Mouse (Mus musculus): ENCODE results near the gene Cyp2c23. TPM values are rescaled to one million over a fixed set of nuclear protein-coding genes. Genes with fewer than 3 reads are reported as not detected.

Cyp2c23 gene
- polyA plus RNA-seq, 2 experiments, result 0.05 to 0.12 TPM

GRCm38 (mm10) chr19:44008784-44009183 lies 20.2 kb downstream of the Cyp2c23 start:
- 66% methylated on average over 15 of the region's 15 CpGs for WGBS
- no peak for ATAC-seq (ENCODE audit: low FRiP score, low read depth)
- H3K9ac ChIP-seq (ENCODE audit: low read depth, low read length, severe bottlenecking), result no peak overlapping the region

GRCm38 (mm10) chr19:44007186-44007585 lies 21.8 kb downstream of the Cyp2c23 start:
- DNase-seq (ENCODE audit: low spot score) (no peak), ATAC-seq (ENCODE audit: low FRiP score, low read depth) (no peak)
- no peak overlapping the region for H3K9ac ChIP-seq (ENCODE audit: low read depth, low read length, severe bottlenecking)
- H3K36me3 ChIP-seq (ENCODE audit: control insufficient read depth, insufficient read depth, low read length), result no peaks in the 10 kb centered on the region
- WGBS, result 44% methylated on average over 12 of the region's 12 CpGs
- H3K27me3 ChIP-seq (ENCODE audit: control insufficient read depth, insufficient read depth, low read length), result no peaks in the 10 kb centered on the region
- no peak overlapping the region for H3K4me3 ChIP-seq (replicated peaks; ENCODE audit: low read length)
- H3K4me1 ChIP-seq (ENCODE audit: control insufficient read depth, insufficient read depth, low read length), result no peaks in the 10 kb centered on the region; the same call in 1 of the 2 replicates
- TF ChIP-seq POLR2A (IDR thresholded peaks at IDR 0.05; ENCODE audit: borderline replicate concordance, extremely low read depth, insufficient read depth, insufficient read length), result no peak
- no peak overlapping the region for H3K4me2 ChIP-seq (replicated peaks; ENCODE audit: low read depth, low read length, severe bottlenecking)
- H3K9me3 ChIP-seq (ENCODE audit: control insufficient read depth, low read length), result no peaks in the 10 kb centered on the region
- no peak overlapping the region for H3K27ac ChIP-seq (replicated peaks; ENCODE audit: low read depth, low read length)

More at GRCm38 (mm10) chr19:44008784-44009183, 20.2 kb downstream of the Cyp2c23 start:
- no peak overlapping the region for H3K4me3 ChIP-seq (replicated peaks; ENCODE audit: low read length)
- H3K36me3 ChIP-seq (ENCODE audit: control insufficient read depth, insufficient read depth, low read length), result no peaks in the 10 kb centered on the region
- no peak overlapping the region for H3K4me2 ChIP-seq (replicated peaks; ENCODE audit: low read depth, low read length, severe bottlenecking)
- H3K27ac ChIP-seq (replicated peaks; ENCODE audit: low read depth, low read length), result no peak overlapping the region
- H3K9me3 ChIP-seq (ENCODE audit: control insufficient read depth, low read length), result no peaks in the 10 kb centered on the region
- H3K4me1 ChIP-seq (ENCODE audit: control insufficient read depth, insufficient read depth, low read length), result no peaks in the 10 kb centered on the region; the same call in 1 of the 2 replicates
- H3K27me3 ChIP-seq (ENCODE audit: control insufficient read depth, insufficient read depth, low read length), result no peaks in the 10 kb centered on the region
- no peak for TF ChIP-seq POLR2A (IDR thresholded peaks at IDR 0.05; ENCODE audit: borderline replicate concordance, extremely low read depth, insufficient read depth, insufficient read length)
- DNase-seq (ENCODE audit: low spot score), result no peak

- Histone ChIP-seq H3K4me3 (replicated peaks; ENCODE audit: low read length) (no peak overlapping the region), H3K9me3 (ENCODE audit: control insufficient read depth, low read length) (no peaks in the 10 kb centered on the region), H3K27ac (replicated peaks; ENCODE audit: low read depth, low read length) (no peak overlapping the region), H3K27me3 (ENCODE audit: control insufficient read depth, insufficient read depth, low read length) (no peaks in the 10 kb centered on the region), H3K9ac (ENCODE audit: low read depth, low read length, severe bottlenecking) (no peak overlapping the region), H3K4me2 (replicated peaks; ENCODE audit: low read depth, low read length, severe bottlenecking) (no peak overlapping the region), H3K4me1 (ENCODE audit: control insufficient read depth, insufficient read depth, low read length) (no peaks in the 10 kb centered on the region; the same call in 1 of the 2 replicates), H3K36me3 (ENCODE audit: control insufficient read depth, insufficient read depth, low read length) (no peaks in the 10 kb centered on the region)
- no peak for TF ChIP-seq POLR2A (IDR thresholded peaks at IDR 0.05; ENCODE audit: borderline replicate concordance, extremely low read depth, insufficient read depth, insufficient read length)
- ATAC-seq (ENCODE audit: low FRiP score, low read depth) (no peak), DNase-seq (ENCODE audit: low spot score) (no peak)
- 65% methylated on average over 4 of the region's 4 CpGs for WGBS
Observed at GRCm38 (mm10) chr19:44005025-44005424, 24.0 kb downstream of the Cyp2c23 start.

- H3K9ac ChIP-seq (ENCODE audit: low read depth, low read length, severe bottlenecking), result no peak overlapping the region
- no peaks in the 10 kb centered on the region for H3K27me3 ChIP-seq (ENCODE audit: control insufficient read depth, insufficient read depth, low read length)
- TF ChIP-seq POLR2A (IDR thresholded peaks at IDR 0.05; ENCODE audit: borderline replicate concordance, extremely low read depth, insufficient read depth, insufficient read length), result no peak
- DNase-seq (ENCODE audit: low spot score) (no peak), ATAC-seq (ENCODE audit: low FRiP score, low read depth) (no peak)
- no peak overlapping the region for H3K4me2 ChIP-seq (replicated peaks; ENCODE audit: low read depth, low read length, severe bottlenecking)
- H3K9me3 ChIP-seq (ENCODE audit: control insufficient read depth, low read length), result no peaks in the 10 kb centered on the region
- H3K4me1 ChIP-seq (ENCODE audit: control insufficient read depth, insufficient read depth, low read length), result no peaks in the 10 kb centered on the region; the same call in 1 of the 2 replicates
- WGBS, result 88% methylated on average over 2 of the region's 2 CpGs
- no peak overlapping the region for H3K4me3 ChIP-seq (replicated peaks; ENCODE audit: low read length)
- H3K27ac ChIP-seq (replicated peaks; ENCODE audit: low read depth, low read length), result no peak overlapping the region
- H3K36me3 ChIP-seq (ENCODE audit: control insufficient read depth, insufficient read depth, low read length), result no peaks in the 10 kb centered on the region
Observed at GRCm38 (mm10) chr19:44004261-44004660, 24.7 kb downstream of the Cyp2c23 start.

- DNase-seq (ENCODE audit: low spot score) (no peak), ATAC-seq (ENCODE audit: low FRiP score, low read depth) (no peak)
Observed at GRCm38 (mm10) chr19:44000720-44001119, 28.3 kb downstream of the Cyp2c23 start.

GRCm38 (mm10) chr19:44000061-44000460 lies 28.9 kb downstream of the Cyp2c23 start:
- no peaks in the 10 kb centered on the region for H3K9me3 ChIP-seq (ENCODE audit: control insufficient read depth, low read length)
- no peak overlapping the region for H3K4me2 ChIP-seq (replicated peaks; ENCODE audit: low read depth, low read length, severe bottlenecking)
- no peak overlapping the region for H3K27ac ChIP-seq (replicated peaks; ENCODE audit: low read depth, low read length)
- H3K9ac ChIP-seq (ENCODE audit: low read depth, low read length, severe bottlenecking), result no peak overlapping the region
- H3K27me3 ChIP-seq (ENCODE audit: control insufficient read depth, insufficient read depth, low read length), result no peaks in the 10 kb centered on the region
- DNase-seq (ENCODE audit: low spot score), result no peak
- H3K36me3 ChIP-seq (ENCODE audit: control insufficient read depth, insufficient read depth, low read length), result no peaks in the 10 kb centered on the region
- ATAC-seq (ENCODE audit: low FRiP score, low read depth), result no peak
- whole genome bisulfite sequencing, result 76% methylated on average over 1 of the region's 1 CpGs
- no peak for TF ChIP-seq POLR2A (IDR thresholded peaks at IDR 0.05; ENCODE audit: borderline replicate concordance, extremely low read depth, insufficient read depth, insufficient read length)
- H3K4me3 ChIP-seq (replicated peaks; ENCODE audit: low read length), result no peak overlapping the region
- H3K4me1 ChIP-seq (ENCODE audit: control insufficient read depth, insufficient read depth, low read length), result no peaks in the 10 kb centered on the region

More at GRCm38 (mm10) chr19:44000720-44001119, 28.3 kb downstream of the Cyp2c23 start:
- Histone ChIP-seq H3K9ac (ENCODE audit: low read depth, low read length, severe bottlenecking) (no peak overlapping the region), H3K36me3 (ENCODE audit: control insufficient read depth, insufficient read depth, low read length) (no peaks in the 10 kb centered on the region), H3K4me1 (ENCODE audit: control insufficient read depth, insufficient read depth, low read length) (no peaks in the 10 kb centered on the region), H3K27ac (replicated peaks; ENCODE audit: low read depth, low read length) (no peak overlapping the region), H3K4me3 (replicated peaks; ENCODE audit: low read length) (no peak overlapping the region), H3K27me3 (ENCODE audit: control insufficient read depth, insufficient read depth, low read length) (no peaks in the 10 kb centered on the region), H3K9me3 (ENCODE audit: control insufficient read depth, low read length) (no peaks in the 10 kb centered on the region), H3K4me2 (replicated peaks; ENCODE audit: low read depth, low read length, severe bottlenecking) (no peak overlapping the region)
- WGBS, result 71% methylated on average over 5 of the region's 5 CpGs
- TF ChIP-seq POLR2A (IDR thresholded peaks at IDR 0.05; ENCODE audit: borderline replicate concordance, extremely low read depth, insufficient read depth, insufficient read length), result no peak
